Mouse (Mus musculus) ES-E14 (cell line): ENCODE measurements around the gene Shisa9. TPM values are rescaled to one million over a fixed set of nuclear protein-coding genes. Genes with fewer than 3 reads are reported as not detected.

Source experiments
- DNase-seq: peaks from one replicate; pipeline ENCODE4 v3.0.0-alpha.2; 2013; ENCODE audit warnings: low read depth, low spot score
- H3K27ac ChIP-seq: 2 replicates; pipeline ENCODE4 v1.5.1; 2012; ENCODE audit warnings: low read depth, mild to moderate bottlenecking, low read length, moderate library complexity, mixed read lengths; ENCODE audit not compliant: poor library complexity, insufficient read depth, severe bottlenecking
- H3K36me3 ChIP-seq: 2 replicates; pipeline ENCODE4 v1.6.1; 2012; ENCODE audit warnings: mild to moderate bottlenecking, low read length, moderate library complexity, mixed read lengths; ENCODE audit not compliant: control insufficient read depth, poor library complexity, insufficient read depth, severe bottlenecking
- H3K4me1 ChIP-seq, 2 experiments: fragments of 150-350 bp in 1 of 2; sonication (generic) in 1 of 2; 2 replicates each; pipeline ENCODE4 v1.6.1; 2012; ENCODE audit warnings: low read length in 2 of 2, mild to moderate bottlenecking in 1 of 2, mixed read lengths in 1 of 2; ENCODE audit not compliant: control insufficient read depth in 2 of 2, insufficient read depth in 2 of 2, poor library complexity in 1 of 2
- H3K4me3 ChIP-seq, 2 experiments: fragments of 150-350 bp in 1 of 2; sonication (generic) in 1 of 2; 2 replicates each; pipeline ENCODE4 v1.5.1; 2012; ENCODE audit warnings: low read length in 2 of 2, low read depth in 1 of 2, mild to moderate bottlenecking in 1 of 2, mixed read lengths in 1 of 2; ENCODE audit not compliant: insufficient read depth in 1 of 2, poor library complexity in 1 of 2, severe bottlenecking in 1 of 2
- H3K9ac ChIP-seq: 2 replicates; pipeline ENCODE4 v1.6.1; 2012; ENCODE audit warnings: low read depth, mild to moderate bottlenecking, low read length, mixed read lengths; ENCODE audit not compliant: poor library complexity, insufficient read depth, severe bottlenecking
- H3K9me3 ChIP-seq: fragments of 150-350 bp; sonication (generic); 2 replicates; pipeline ENCODE4 v1.6.1; 2012; ENCODE audit warnings: low read depth, mild to moderate bottlenecking, low read length; ENCODE audit not compliant: control insufficient read depth, insufficient read depth
- CHD2 ChIP-seq: IDR thresholded peaks from 2 replicates; pipeline ENCODE4 v1.6.1; 2014; ENCODE audit warnings: mild to moderate bottlenecking, low read depth, low read length, inconsistent platforms
- HCFC1 ChIP-seq: IDR thresholded peaks from 2 replicates; pipeline ENCODE4 v1.6.1; 2012; ENCODE audit warnings: low read length, inconsistent platforms, borderline replicate concordance; ENCODE audit not compliant: insufficient read depth
- MAFK ChIP-seq: IDR thresholded peaks from 2 replicates; pipeline ENCODE4 v1.6.1; 2014; ENCODE audit warnings: mild to moderate bottlenecking, low read depth, low read length, inconsistent platforms; ENCODE audit not compliant: insufficient read depth
- ZC3H11A ChIP-seq: IDR thresholded peaks from 2 replicates; pipeline ENCODE4 v1.6.1; 2012; ENCODE audit warnings: low read depth, mild to moderate bottlenecking, inconsistent platforms, low read length, borderline replicate concordance
- ZNF384 ChIP-seq: IDR thresholded peaks from 2 replicates; pipeline ENCODE4 v1.6.1; 2012; ENCODE audit warnings: low read depth, low read length, inconsistent platforms
- in situ Hi-C, 2 experiments: fragments of 600-800 bp; cut with MboI; formaldehyde crosslinking; loops; one replicate each; pipeline ENCODE4 v1.15.1; 2025; ENCODE audit warnings: low sequenced_read_pairs in 2 of 2, inconsistent platforms in 1 of 2; ENCODE audit not compliant: unreplicated experiment in 2 of 2
- total RNA-seq: library from RNA; depleted of rRNA; stranded (reverse); fragments of 300-350 nt; gene quantifications from 2 replicates; pipeline ENCODE4 v1.2.3, GENCODE M21; 2012

Gene Shisa9
- total RNA-seq, 1 experiment, result not detected

DNA sequence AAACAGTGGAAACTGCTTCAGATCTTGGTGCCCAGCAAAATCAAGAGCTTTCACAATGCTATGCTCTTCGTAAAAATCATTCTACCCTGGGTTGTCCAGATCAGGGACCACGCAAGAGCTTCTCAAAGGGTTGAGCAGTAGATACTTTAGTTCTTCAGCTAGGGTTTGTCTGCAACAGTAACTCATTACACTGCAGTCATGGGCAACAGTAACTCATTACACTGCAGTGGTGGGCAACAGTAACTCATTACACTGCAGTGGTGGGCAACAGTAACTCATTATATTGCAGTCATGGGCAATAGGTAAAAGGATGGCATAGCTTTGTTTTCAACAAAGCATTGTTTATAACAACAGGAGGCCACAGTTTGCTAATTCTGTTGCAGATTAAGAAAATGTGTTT lies 281.9 kb downstream of the Shisa9 start:
- in situ Hi-C loops, result no loop called here
- TF ChIP-seq ZNF384, result no peak
- no peak for TF ChIP-seq HCFC1
- TF ChIP-seq MAFK, result no peak
- TF ChIP-seq ZC3H11A, result no peak
- TF ChIP-seq CHD2, result no peak

DNA sequence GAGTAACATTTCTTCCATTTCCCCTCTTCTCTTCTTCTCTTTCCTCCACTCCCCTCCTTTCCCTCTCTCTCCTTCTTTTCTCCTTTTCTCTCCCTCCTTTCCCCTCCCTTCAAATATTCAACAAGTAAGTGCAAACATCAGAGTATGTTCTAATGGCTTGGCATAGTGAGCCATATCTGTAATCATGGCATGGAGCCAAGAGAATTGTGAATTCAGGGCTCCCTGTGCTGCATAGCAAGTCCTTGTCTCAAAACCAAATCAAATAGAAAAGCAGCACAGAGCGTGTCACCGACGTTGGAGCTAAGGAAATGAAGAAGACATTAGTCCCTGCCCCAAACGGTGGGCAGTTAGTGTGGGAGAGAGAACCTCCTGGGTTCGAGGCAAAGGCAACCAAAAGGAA lies 316.6 kb downstream of the Shisa9 start:
- no peaks in the 10 kb centered on the region for H3K36me3 ChIP-seq
- H3K9ac ChIP-seq, result no peak overlapping the region
- TF ChIP-seq ZNF384 (no peak), CHD2 (no peak), MAFK (no peak), HCFC1 (no peak), ZC3H11A (no peak)
- no peak overlapping the region for H3K4me3 ChIP-seq
- no peaks in the 10 kb centered on the region for H3K9me3 ChIP-seq
- in situ Hi-C loops, result no loop called here
- no peak for DNase-seq
- H3K4me1 ChIP-seq, result no peaks in the 10 kb centered on the region
- H3K27ac ChIP-seq, result no peak overlapping the region

More for the DNA sequence above, 281.9 kb downstream of the Shisa9 start:
- H3K27ac ChIP-seq, result no peak overlapping the region
- H3K9ac ChIP-seq, result no peak overlapping the region
- H3K9me3 ChIP-seq, result no peaks in the 10 kb centered on the region
- H3K36me3 ChIP-seq, result no peaks in the 10 kb centered on the region
- no peaks in the 10 kb centered on the region for H3K4me1 ChIP-seq
- H3K4me3 ChIP-seq, result no peak overlapping the region
- no peak for DNase-seq

DNA sequence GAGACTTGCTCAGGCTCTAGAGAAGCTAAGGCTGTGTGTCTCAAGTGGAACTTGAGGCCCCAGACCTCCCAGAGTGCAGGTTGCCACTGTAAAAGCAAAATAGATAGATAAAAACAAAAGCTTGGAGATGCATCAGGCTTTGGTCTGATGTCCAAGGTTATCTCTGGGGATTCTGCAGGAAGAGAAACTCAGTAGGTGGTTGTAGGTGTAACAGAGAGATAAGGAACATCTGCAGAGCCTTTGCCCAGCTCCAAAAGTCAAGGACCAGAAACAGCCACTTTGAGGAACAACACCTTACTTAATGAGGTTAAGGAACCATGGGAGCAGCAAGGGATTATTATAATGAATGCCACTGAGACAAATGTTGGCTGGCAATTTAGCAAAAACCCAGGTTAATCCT lies 319.5 kb downstream of the Shisa9 start:
- Histone ChIP-seq H3K9me3 (no peaks in the 10 kb centered on the region), H3K36me3 (no peaks in the 10 kb centered on the region), H3K27ac (no peak overlapping the region), H3K4me1 (no peaks in the 10 kb centered on the region), H3K4me3 (no peak overlapping the region), H3K9ac (no peak overlapping the region)
- no peak for DNase-seq
- in situ Hi-C loops, result no loop called here
- TF ChIP-seq ZC3H11A, result no peak
- TF ChIP-seq CHD2, result no peak
- no peak for TF ChIP-seq MAFK
- no peak for TF ChIP-seq ZNF384
- no peak for TF ChIP-seq HCFC1

DNA sequence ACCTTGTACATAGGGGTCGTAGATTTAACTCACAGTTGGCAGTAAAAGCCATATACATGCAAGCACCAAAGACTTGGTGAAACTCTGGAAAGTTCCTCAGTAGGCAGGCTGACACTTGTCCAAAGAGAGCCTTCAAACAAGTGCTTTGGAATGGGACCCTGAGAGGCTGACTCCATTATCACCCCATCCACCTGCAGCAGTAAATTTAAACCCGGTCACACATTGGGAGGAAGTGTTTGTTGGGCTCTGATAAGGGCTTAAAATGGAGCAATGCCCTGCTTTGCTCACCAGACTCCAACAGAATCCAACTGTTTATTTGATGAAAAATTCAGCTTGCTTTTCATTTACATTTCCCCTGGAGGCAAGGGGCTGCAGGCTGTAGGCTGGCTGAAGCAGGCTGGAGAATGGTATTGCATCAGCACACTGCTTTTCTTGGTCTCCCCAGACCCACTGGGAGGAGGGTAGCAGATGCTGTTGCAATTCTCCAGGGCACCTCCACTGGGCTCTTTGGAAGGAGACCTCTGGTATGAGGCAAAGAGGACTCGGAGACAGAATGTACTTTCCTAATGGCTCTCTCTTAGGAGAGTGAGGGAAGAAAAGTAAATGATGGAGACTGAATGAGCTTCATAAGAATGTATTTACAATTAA lies 323.5 kb downstream of the Shisa9 start:
- no peaks in the 10 kb centered on the region for H3K9me3 ChIP-seq
- in situ Hi-C loops, result no loop called here
- H3K9ac ChIP-seq, result no peak overlapping the region
- no peaks in the 10 kb centered on the region for H3K4me1 ChIP-seq
- no peak for DNase-seq
- H3K27ac ChIP-seq, result no peak overlapping the region
- H3K36me3 ChIP-seq, result no peaks in the 10 kb centered on the region
- no peak overlapping the region for H3K4me3 ChIP-seq
- TF ChIP-seq CHD2 (no peak), MAFK (no peak), HCFC1 (no peak), ZC3H11A (no peak), ZNF384 (no peak)

DNA sequence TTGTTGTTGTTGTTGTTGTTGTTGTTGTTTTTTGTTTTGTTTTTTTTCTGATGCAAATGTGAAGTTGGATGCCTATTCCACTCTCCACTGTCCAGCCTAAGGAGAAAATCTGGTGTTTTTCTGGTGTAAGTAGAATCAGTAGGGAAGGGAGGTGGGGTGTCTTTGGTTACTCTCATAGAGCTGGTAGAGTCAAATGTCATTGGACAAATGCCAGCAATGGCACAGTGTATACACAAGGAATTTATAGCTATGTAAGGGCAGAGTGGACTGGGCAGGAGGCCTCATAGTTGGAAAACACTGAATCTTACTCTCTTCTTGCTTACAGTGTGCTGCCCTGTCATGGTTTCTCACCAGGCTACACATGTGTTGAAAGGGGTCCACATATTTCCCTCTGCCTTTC lies 325.9 kb downstream of the Shisa9 start:
- Histone ChIP-seq H3K9me3 (no peaks in the 10 kb centered on the region), H3K4me3 (no peak overlapping the region), H3K36me3 (no peaks in the 10 kb centered on the region), H3K9ac (no peak overlapping the region), H3K27ac (no peak overlapping the region), H3K4me1 (no peaks in the 10 kb centered on the region)
- in situ Hi-C loops, result no loop called here
- DNase-seq, result no peak
- TF ChIP-seq ZC3H11A (no peak), CHD2 (no peak), ZNF384 (no peak), MAFK (no peak)
